Mouse (Mus musculus) erythroblast, embryonic 14.5 days (primary cell): Measurements from ENCODE around the gene Foxp1. TPM values are rescaled to one million over a fixed set of nuclear protein-coding genes. Genes with fewer than 3 reads are reported as not detected.

Experiments
- H3K27me3 ChIP-seq: 2 replicates; pipeline ENCODE4 v1.6.1; 2012; ENCODE audit warnings: inconsistent platforms; ENCODE audit not compliant: control insufficient read depth
- H3K36me3 ChIP-seq: 2 replicates; pipeline ENCODE4 v1.6.1; 2012; ENCODE audit warnings: mild to moderate bottlenecking, inconsistent platforms; ENCODE audit not compliant: control insufficient read depth
- H3K4me1 ChIP-seq: 2 replicates; pipeline ENCODE4 v1.6.1; 2012; ENCODE audit warnings: inconsistent platforms; ENCODE audit not compliant: control insufficient read depth
- H3K4me3 ChIP-seq: replicated peaks from 2 replicates; pipeline ENCODE3; 2012; ENCODE audit warnings: moderate library complexity, mild to moderate bottlenecking, inconsistent platforms
- H3K9me3 ChIP-seq: 2 replicates; pipeline ENCODE4 v1.6.1; 2012; ENCODE audit warnings: low read length, inconsistent platforms, mixed read lengths; ENCODE audit not compliant: control insufficient read depth
- GATA1 ChIP-seq: IDR thresholded peaks from 2 replicates; pipeline ENCODE4 v1.6.1; 2012; ENCODE audit warnings: low read length, inconsistent platforms, mixed read lengths
- TAL1 ChIP-seq: IDR thresholded peaks from 3 replicates; pipeline ENCODE4 v1.6.1; 2012; ENCODE audit warnings: low read length, inconsistent platforms, mixed read lengths
- polyA plus RNA-seq: library from polyadenylated mRNA; stranded (reverse); fragments of >175 nt; gene quantifications from 2 replicates; pipeline ENCODE4 v1.2.3, GENCODE M21; 2012

Foxp1 gene
- polyA plus RNA-seq, 1 experiment: 1.7 TPM

- Histone ChIP-seq H3K36me3 (no peaks in the 10 kb centered on the region), H3K4me3 (no peak overlapping the region), H3K9me3 (no peaks in the 10 kb centered on the region), H3K4me1 (peaks cover 25% of the 10 kb centered on the region), H3K27me3 (no peaks in the 10 kb centered on the region)
- TF ChIP-seq TAL1 (no peak), GATA1 (no peak)
Measured at GRCm38 (mm10) chr6:99093856-99094255, 428.7 kb downstream of the Foxp1 start.

GRCm38 (mm10) chr6:99093208-99093607 is 429.3 kb downstream of the Foxp1 start:
- Histone ChIP-seq H3K4me3 (no peak overlapping the region), H3K36me3 (no peaks in the 10 kb centered on the region), H3K9me3 (no peaks in the 10 kb centered on the region), H3K4me1 (peaks cover 25% of the 10 kb centered on the region), H3K27me3 (no peaks in the 10 kb centered on the region)
- TF ChIP-seq GATA1: no peak
- TF ChIP-seq TAL1: no peak

- Histone ChIP-seq H3K4me3 (no peak overlapping the region), H3K9me3 (no peaks in the 10 kb centered on the region), H3K27me3 (no peaks in the 10 kb centered on the region), H3K36me3 (no peaks in the 10 kb centered on the region), H3K4me1 (peaks cover 25% of the 10 kb centered on the region)
- no peak for TF ChIP-seq TAL1
- TF ChIP-seq GATA1: no peak
Measured at GRCm38 (mm10) chr6:99091799-99092198, 430.7 kb downstream of the Foxp1 start.

DNA sequence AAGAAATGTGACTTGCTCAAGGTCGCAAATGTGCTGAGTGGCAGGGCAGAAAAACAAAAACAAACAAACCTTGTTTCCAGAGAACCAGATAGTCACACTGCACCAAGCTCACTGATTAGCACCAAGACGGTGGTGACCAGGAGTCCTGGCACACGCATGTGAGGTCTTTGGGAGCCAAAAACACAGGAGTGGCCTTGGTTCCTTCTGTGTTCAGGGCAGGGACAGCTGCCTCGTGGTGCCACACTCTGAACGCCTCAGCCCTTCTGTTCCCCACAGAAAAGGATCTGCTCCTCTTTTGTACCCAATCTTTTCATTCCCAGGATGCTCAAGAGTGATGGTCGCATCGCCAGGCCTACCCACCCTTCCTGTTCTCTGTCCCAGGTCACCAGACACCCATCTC is 434.9 kb downstream of the Foxp1 start:
- Histone ChIP-seq H3K36me3 (no peaks in the 10 kb centered on the region), H3K27me3 (no peaks in the 10 kb centered on the region), H3K4me1 (no peaks in the 10 kb centered on the region), H3K9me3 (no peaks in the 10 kb centered on the region), H3K4me3 (no peak overlapping the region)
- TF ChIP-seq GATA1: no peak
- no peak for TF ChIP-seq TAL1

GRCm38 (mm10) chr6:99084956-99085355 is 437.6 kb downstream of the Foxp1 start:
- H3K9me3 ChIP-seq: no peaks in the 10 kb centered on the region
- no peaks in the 10 kb centered on the region for H3K36me3 ChIP-seq
- no peak overlapping the region for H3K4me3 ChIP-seq
- no peaks in the 10 kb centered on the region for H3K27me3 ChIP-seq
- TF ChIP-seq GATA1: no peak
- no peak for TF ChIP-seq TAL1
- H3K4me1 ChIP-seq: no peaks in the 10 kb centered on the region

DNA sequence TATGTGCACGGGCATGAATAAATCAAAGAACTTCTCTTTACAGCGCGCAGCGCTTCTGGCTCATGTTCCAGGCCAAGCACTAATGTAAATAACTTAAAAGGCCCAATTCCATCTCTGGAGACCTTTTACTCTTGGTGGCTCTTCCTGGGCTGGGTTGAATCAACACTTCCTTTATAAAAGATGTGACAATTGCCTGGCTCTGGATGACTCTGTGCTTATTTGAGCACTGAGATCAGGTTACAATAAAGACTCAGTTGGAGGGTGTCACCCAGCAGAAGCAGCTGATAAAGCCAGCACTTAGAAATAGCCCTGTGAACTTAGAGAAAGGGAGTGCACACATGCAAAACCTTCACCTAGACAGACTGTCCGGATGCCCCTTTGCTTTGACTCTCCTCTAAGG is 441.3 kb downstream of the Foxp1 start:
- H3K36me3 ChIP-seq: no peaks in the 10 kb centered on the region
- TF ChIP-seq TAL1 (no peak), GATA1 (no peak)
- H3K4me1 ChIP-seq: no peaks in the 10 kb centered on the region
- H3K4me3 ChIP-seq: no peak overlapping the region
- H3K27me3 ChIP-seq: no peaks in the 10 kb centered on the region
- no peaks in the 10 kb centered on the region for H3K9me3 ChIP-seq

DNA sequence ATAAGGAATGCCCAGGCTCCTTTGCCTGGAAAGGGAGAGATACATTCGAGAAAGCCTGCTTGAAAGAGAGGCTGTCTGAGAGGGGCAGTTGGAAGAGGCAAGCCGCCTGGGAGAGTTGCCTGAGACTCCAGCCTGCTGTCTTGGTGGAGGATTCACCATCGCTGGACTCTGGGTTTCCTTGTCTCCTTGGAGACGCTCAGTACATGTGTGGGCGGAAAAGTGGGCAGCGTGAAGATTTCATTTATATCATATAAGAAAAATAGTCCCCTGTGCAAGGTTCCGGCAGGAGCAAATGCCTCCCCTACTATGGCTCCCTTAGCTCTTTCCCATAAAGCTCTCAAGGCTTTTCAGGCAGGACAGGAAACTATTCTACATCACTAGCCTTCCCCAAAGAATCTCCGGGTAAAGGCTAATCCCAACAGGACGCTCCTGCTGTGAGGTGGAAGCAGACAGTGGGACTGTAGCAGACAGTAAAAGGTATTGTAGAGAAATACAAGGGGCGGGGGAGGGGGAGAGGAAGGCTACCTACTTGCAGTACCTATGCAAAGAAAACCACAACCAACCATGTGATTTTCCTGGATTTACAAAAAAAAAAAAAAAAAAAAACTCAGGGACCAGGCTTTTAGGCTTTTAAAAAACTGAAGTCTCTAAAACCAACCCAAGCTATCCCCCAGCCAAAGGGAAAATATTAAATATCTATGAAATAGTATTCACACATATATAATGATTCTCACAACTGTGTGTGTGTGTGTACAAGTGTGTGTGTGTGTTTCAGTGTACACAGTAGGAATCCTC is 443.3 kb downstream of the Foxp1 start:
- H3K36me3 ChIP-seq: peaks cover 13% of the 10 kb centered on the region
- TF ChIP-seq TAL1 (no peak), GATA1 (no peak)
- peaks cover 7% of the 10 kb centered on the region; the same call in 1 of the 2 replicates for H3K9me3 ChIP-seq
- H3K4me3 ChIP-seq: no peak overlapping the region
- no peaks in the 10 kb centered on the region for H3K27me3 ChIP-seq
- no peaks in the 10 kb centered on the region for H3K4me1 ChIP-seq

DNA sequence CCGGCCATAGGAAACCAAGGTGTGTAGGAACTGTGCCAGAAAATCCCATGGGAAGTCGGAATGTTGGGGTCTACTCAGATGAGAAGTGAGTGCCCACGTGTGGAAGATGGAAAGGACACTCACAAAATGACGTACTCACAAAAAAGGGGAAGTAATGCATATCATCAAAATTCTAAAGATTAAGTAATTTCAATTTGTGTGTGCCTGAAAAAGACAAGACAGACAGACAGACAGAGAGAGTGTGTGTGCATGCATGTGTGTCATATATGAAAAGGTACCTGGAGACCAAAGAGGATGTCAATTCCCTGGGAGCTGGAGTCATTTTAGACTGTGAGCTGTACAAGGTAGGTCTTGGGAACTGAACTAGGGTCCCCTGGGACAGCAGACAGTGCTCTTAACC is 444.4 kb downstream of the Foxp1 start:
- peaks cover 13% of the 10 kb centered on the region for H3K36me3 ChIP-seq
- no peaks in the 10 kb centered on the region for H3K27me3 ChIP-seq
- TF ChIP-seq TAL1: no peak
- no peak for TF ChIP-seq GATA1

GRCm38 (mm10) chr6:99073303-99074271 is 448.9 kb downstream of the Foxp1 start:
- Histone ChIP-seq H3K27me3 (no peaks in the 10 kb centered on the region), H3K4me1 (no peaks in the 10 kb centered on the region), H3K9me3 (peaks cover 7% of the 10 kb centered on the region; the same call in 1 of the 2 replicates), H3K4me3 (no peak overlapping the region), H3K36me3 (peaks cover 13% of the 10 kb centered on the region)
- TF ChIP-seq GATA1 (no peak), TAL1 (no peak)

More for the DNA sequence above, 444.4 kb downstream of the Foxp1 start:
- Histone ChIP-seq H3K4me1 (no peaks in the 10 kb centered on the region), H3K9me3 (peaks cover 7% of the 10 kb centered on the region; the same call in 1 of the 2 replicates), H3K4me3 (no peak overlapping the region)
